Mouse (Mus musculus) layer of hippocampus, adult 2 months (tissue): ENCODE measurements around the gene Pno1. TPM values are rescaled to one million over a fixed set of nuclear protein-coding genes. Genes with fewer than 3 reads are reported as not detected.
"Not testable (repeated sequence)": the region's sequence is repeated elsewhere in the genome, so short reads cannot be mapped to it uniquely, and the experiment has no call there.

Experiments
- DNase-seq, 2 experiments: peaks; one replicate each; pipeline ENCODE4 v3.0.0; 2022; ENCODE audit warnings: low spot score in 2 of 2
- H3K27ac ChIP-seq: fragments of 200-600 bp; 2 replicates; pipeline ENCODE4 v1.8.1; 2022
- H3K4me3 ChIP-seq: fragments of 200-600 bp; 2 replicates; pipeline ENCODE4 v1.8.1; 2022; ENCODE audit warnings: mild to moderate bottlenecking
- CTCF ChIP-seq: fragments of 200-600 bp; conservative IDR thresholded peaks from 2 replicates; pipeline ENCODE4 v1.8.1; 2022; ENCODE audit warnings: antibody characterized with exemption, mild to moderate bottlenecking, moderate library complexity
- long read RNA-seq, 2 experiments: library from polyadenylated mRNA; stranded (forward); transcript quantifications; one replicate each; pipeline ENCODE4 v2.0.0; 2021; ENCODE audit warnings: borderline mapping rate in 2 of 2
- total RNA-seq, 2 experiments: library from RNA; stranded (reverse); gene quantifications; 2 replicates each; pipeline ENCODE4 v1.2.3; 2021

Gene Pno1
- 10 to 100 TPM; 27.6 TPM for total RNA-seq
- long read RNA-seq, experiment 1, transcript Pno1-201 (7 exons, 1,544 nt) = major isoform, 21 of 23 reads
- long read RNA-seq, experiment 1, partial matches to known transcripts = 1 of 23 reads
- long read RNA-seq, experiment 1, other reads (novel, unspliced or antisense) = 1 of 23 reads
- long read RNA-seq, experiment 2, transcript Pno1-201 (7 exons, 1,544 nt) = major isoform, 42 of 42 reads
- long read RNA-seq, experiment 2, partial matches to known transcripts = 0 of 42 reads
- long read RNA-seq, experiment 2, other reads (novel, unspliced or antisense) = 0 of 42 reads

- TF ChIP-seq CTCF = no peak
- DNase-seq = peak; percentile 94 to 96
These were observed at the start of gene Pno1 for GRCm38 (mm10) chr11:17211258-17212140. TSS of gene Pno1 (minus strand) at chr11:17211568.

GRCm38 (mm10) chr11:17257861-17258260 lies 46.5 kb upstream of the Pno1 start:
- DNase-seq = peak in 1 of 2 experiments; percentile 16
- H3K27ac ChIP-seq = peak overlapping the region; percentile 96
- no peak for TF ChIP-seq CTCF
- peak overlapping the region; percentile 89 for H3K4me3 ChIP-seq

More at GRCm38 (mm10) chr11:17211258-17212140, at the start of gene Pno1:
- Histone ChIP-seq H3K27ac (peak within 1 kb of the TSS; percentile 99), H3K4me3 (peak within 1 kb of the TSS; percentile 100)

- Histone ChIP-seq H3K4me3 (peak within 1 kb of the TSS; percentile 89), H3K27ac (peak within 1 kb of the TSS; percentile 96)
- DNase-seq = peak; percentile 95 to 98
- TF ChIP-seq CTCF = no peak
These were observed 46.1 kb upstream of the Pno1 start, which contains the start of gene C1d for GRCm38 (mm10) chr11:17257443-17257842. TSS of gene C1d (plus strand) at chr11:17257579.

DNA sequence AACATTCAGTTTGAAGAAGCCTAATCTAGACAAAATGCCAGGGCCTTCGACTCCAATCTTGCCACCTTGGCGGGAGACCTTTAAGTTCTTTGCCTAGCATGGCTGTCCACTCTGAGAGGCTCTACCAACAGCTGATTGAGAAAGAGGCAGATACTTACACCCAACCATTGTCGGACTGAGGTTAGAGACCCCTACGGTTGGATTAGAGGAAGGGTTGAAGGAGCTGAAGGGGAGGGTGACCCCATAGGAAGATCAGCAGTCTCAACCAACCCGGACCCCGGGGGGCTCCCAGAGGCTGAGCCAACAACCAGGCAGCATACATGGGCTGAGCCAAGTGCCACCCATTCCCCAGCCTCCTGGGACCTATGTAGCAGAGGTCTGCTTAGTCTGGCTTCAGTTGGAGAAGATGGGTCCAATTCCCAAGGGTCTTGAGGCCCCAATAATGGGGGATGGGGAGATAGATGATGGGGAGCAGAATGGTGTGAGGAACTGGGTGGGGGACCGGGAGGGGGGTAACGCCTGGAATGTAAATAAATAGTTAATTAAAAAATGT lies 45.5 kb upstream of the Pno1 start:
- peak overlapping the region; percentile 89 for H3K4me3 ChIP-seq
- DNase-seq = no peak
- TF ChIP-seq CTCF = no peak
- H3K27ac ChIP-seq = peak overlapping the region; percentile 96; the same call in 1 of the 2 replicates

- Histone ChIP-seq H3K4me3 (no peak overlapping the region), H3K27ac (no peak overlapping the region)
- DNase-seq = no peak
- no peak for TF ChIP-seq CTCF
These were observed 37.3 kb upstream of the Pno1 start for GRCm38 (mm10) chr11:17248715-17249114.

GRCm38 (mm10) chr11:17238598-17238997 lies 27.2 kb upstream of the Pno1 start:
- not testable (repeated sequence) for H3K27ac ChIP-seq, DNase-seq, H3K4me3 ChIP-seq

GRCm38 (mm10) chr11:17236449-17237037 lies 25.2 kb upstream of the Pno1 start:
- DNase-seq = no peak
- Histone ChIP-seq H3K27ac (no peak overlapping the region), H3K4me3 (no peak overlapping the region)
- no peak for TF ChIP-seq CTCF

- no peak for TF ChIP-seq CTCF
- no peak overlapping the region for H3K27ac ChIP-seq
- H3K4me3 ChIP-seq = no peak overlapping the region
- no peak for DNase-seq
These were observed 21.4 kb upstream of the Pno1 start for GRCm38 (mm10) chr11:17232792-17233191.

DNA sequence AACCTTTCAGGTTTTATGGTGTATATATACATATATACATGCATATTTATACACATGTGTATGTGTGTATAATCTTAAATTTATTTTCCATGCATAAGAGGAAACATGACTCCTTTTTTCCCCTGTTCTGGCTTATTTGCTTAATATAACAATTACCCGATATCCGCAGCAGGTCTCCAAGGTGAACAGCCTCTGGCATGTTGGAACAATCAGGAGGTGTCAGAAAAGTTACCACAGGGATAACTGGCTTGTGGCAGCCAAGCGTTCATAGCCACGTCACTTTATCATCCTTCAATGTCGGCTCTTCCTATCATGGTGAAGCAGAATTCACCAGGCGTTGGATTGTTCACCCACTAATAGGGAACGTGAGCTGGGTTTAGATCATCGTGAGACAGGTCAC lies 9.8 kb upstream of the Pno1 start:
- Histone ChIP-seq H3K27ac (no peak overlapping the region), H3K4me3 (no peak overlapping the region)
- TF ChIP-seq CTCF = no peak
- no peak for DNase-seq

DNA sequence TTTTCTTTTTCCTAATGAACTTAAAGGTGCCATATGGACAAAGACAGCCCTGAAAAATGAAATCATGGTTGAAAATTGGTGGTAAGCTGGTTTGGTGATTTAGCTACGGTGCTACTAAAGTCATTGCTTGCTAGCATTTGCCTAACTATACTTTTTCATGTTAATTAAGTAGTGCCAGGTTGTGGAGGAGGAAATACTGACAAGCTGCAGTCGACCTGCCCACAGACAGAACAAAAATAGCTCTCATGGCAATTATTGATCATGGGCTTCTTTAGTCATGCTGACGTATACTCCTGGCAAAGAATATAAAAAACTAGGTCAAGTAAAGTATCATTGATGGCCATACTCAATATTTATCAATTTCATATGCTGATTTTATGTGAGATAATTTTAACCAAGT lies 4.1 kb upstream of the Pno1 start:
- peak in 1 of 2 experiments; percentile 28 for DNase-seq

DNA sequence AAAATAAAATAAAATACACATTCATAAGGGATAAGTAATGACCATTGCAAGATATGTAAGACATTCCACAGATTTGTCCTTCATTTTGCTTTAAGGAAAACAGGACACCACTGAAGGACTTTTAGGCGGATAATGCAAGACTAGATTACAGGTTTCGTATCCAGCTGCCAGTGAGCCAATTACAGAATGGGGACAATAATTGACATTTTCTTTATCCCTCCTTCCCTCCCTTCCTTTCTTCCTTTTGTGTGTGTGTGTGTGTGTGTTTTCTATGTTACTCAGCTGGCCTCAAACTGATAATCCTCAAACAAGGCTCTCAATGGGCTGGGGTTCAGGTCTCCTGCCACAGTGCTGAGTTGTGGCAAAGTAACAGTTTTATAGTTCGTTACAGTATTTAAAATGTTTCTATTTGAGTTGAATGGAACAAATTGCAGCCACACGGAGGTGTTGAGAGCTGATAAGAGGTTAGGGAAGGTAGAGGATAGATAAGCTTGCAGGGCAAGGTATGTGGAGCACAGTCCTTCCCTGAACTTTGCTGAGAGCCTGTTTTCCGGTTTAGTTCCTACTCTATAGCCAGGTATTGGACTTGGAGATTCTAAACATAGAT lies 1.6 kb upstream of the Pno1 start:
- no peak for TF ChIP-seq CTCF
- DNase-seq = no peak
- H3K4me3 ChIP-seq = peak overlapping the region; percentile 100
- no peak overlapping the region for H3K27ac ChIP-seq

More for the DNA sequence above, 4.1 kb upstream of the Pno1 start:
- peak overlapping the region; percentile 63 for H3K27ac ChIP-seq
- no peak overlapping the region for H3K4me3 ChIP-seq
- no peak for TF ChIP-seq CTCF

- peak overlapping the region; percentile 100 for H3K4me3 ChIP-seq
- peak; percentile 13 to 23 for DNase-seq
- TF ChIP-seq CTCF = no peak
- peak overlapping the region; percentile 99 for H3K27ac ChIP-seq
These were observed 750 bp upstream of the Pno1 start for GRCm38 (mm10) chr11:17212141-17212495.

GRCm38 (mm10) chr11:17202481-17202880 lies 8.9 kb downstream of the Pno1 start:
- DNase-seq = no peak
- Histone ChIP-seq H3K4me3 (no peak overlapping the region), H3K27ac (peak overlapping the region; percentile 18; the same call in 1 of the 2 replicates)
- TF ChIP-seq CTCF = no peak
